Mouse (Mus musculus): ENCODE data around the gene Utp4. TPM values are rescaled to one million over a fixed set of nuclear protein-coding genes. Genes with fewer than 3 reads are reported as not detected.
"Not testable (repeated sequence)": the region's sequence is repeated elsewhere in the genome, so short reads cannot be mapped to it uniquely, and the experiment has no call there.

The Utp4 gene
- total RNA-seq (2021), result 10 to 100 TPM; 37.6 to 42.8 TPM

DNA sequence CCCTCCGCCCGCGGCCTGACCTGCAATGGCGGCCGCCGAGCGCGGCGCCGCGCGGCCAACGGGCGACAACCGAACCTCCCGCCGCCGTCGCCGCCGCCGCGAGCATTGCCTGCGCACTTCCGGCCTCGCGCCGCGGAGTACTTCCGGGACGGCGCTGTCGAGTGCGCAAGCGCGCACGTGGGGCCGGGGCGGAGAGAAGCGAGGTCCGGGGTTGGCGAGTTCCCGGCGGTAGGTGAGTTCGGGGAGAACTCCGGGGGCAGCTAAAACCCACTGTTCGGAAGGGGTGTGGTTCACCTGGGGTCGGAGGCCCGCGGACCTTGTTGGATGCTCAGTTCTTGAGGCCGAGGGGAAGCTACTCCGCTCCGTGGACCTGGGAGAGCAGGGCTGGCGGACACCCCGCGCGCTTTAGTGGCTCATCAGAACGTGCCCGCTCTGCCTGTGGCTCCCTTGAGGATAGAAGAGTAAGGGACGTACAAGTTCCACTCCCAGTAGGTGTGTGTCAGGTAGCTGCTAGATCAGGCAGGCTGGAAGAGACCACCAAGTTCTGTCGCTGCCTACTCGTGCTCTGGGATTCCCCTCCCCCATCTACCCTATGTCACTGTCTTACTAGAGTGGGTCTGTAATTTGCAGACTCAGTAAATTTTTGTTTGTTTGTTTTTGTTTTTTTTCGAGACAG is at the start of gene Utp4:
Gene Utp4 (plus strand): TSS at position 156 of the 676 bp plus-strand sequence.
- DNase-seq (ENCODE audit: extremely low spot score in 1 of 2, low spot score in 1 of 2), result peak; percentile 74 to 79

- no peak for DNase-seq (ENCODE audit: extremely low spot score in 1 of 2, low spot score in 1 of 2)
Observed at GRCm38 (mm10) chr8:106850034-106850433, 43.4 kb upstream of the Utp4 start.

- no peak for DNase-seq (ENCODE audit: extremely low spot score in 1 of 2, low spot score in 1 of 2)
Observed at GRCm38 (mm10) chr8:106854534-106855241, 38.7 kb upstream of the Utp4 start.

GRCm38 (mm10) chr8:106855242-106855562 is 38.2 kb upstream of the Utp4 start:
- DNase-seq (ENCODE audit: extremely low spot score in 1 of 2, low spot score in 1 of 2), result no peak

GRCm38 (mm10) chr8:106862845-106863244 is 30.6 kb upstream of the Utp4 start:
- no peak for DNase-seq (ENCODE audit: extremely low spot score in 1 of 2, low spot score in 1 of 2)

- DNase-seq (ENCODE audit: extremely low spot score in 1 of 2, low spot score in 1 of 2), result no peak
Observed at GRCm38 (mm10) chr8:106865354-106865753, 28.1 kb upstream of the Utp4 start.

GRCm38 (mm10) chr8:106870051-106870450 is 23.4 kb upstream of the Utp4 start, which contains the start of gene Has3:
TSS of gene Has3 (plus strand) at chr8:106870242.
- peak in 1 of 2 experiments; percentile 30 for DNase-seq (ENCODE audit: extremely low spot score in 1 of 2, low spot score in 1 of 2)

DNA sequence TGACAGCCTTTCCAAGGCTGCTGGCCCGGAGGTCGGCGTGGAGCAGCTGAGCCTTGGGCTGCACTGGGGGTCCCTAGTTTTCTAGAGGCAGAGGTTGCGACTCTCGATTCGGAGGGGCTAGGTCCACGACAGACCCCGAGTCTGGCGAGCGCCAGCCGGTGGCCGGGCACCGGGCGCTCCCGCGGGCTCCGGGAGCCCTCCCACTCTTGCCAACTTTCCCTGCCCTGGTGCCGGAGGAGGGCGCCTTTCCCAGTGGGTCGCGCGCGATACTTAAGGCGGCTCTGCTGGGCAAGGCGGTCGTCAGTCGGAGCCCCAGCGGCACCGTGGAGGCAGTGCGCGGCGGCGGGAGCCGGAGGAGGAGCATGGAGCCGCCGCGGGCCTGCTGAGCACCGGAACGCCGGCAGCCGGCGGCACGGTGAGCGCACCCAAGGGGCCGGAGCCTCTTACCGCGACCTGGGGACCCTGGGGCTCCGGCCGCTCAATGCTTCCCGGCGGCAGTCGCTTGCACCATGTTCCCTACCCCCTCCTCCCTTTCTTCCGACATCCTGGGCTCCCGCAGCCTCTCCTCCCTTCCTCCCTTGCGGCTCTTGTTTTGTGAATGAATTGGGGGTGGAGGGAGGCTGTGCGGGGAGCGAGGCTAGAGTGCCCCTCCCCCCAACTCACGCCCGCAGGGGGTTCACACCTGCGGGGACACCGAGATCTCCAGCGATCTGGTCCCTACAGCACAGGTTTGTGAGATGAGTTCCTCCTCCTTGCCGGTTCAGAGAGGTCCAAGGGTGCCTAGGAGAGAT is 22.7 kb upstream of the Utp4 start:
- peak; percentile 56 for DNase-seq (ENCODE audit: extremely low spot score in 1 of 2, low spot score in 1 of 2)

GRCm38 (mm10) chr8:106871328-106871926 is 22.0 kb upstream of the Utp4 start:
- DNase-seq (ENCODE audit: extremely low spot score in 1 of 2, low spot score in 1 of 2), result no peak

GRCm38 (mm10) chr8:106871931-106872371 is 21.5 kb upstream of the Utp4 start:
- peak; percentile 25 to 34 for DNase-seq (ENCODE audit: extremely low spot score in 1 of 2, low spot score in 1 of 2)

GRCm38 (mm10) chr8:106872454-106873034 is 20.9 kb upstream of the Utp4 start:
- DNase-seq (ENCODE audit: extremely low spot score in 1 of 2, low spot score in 1 of 2), result no peak

GRCm38 (mm10) chr8:106880121-106880707 is 13.2 kb upstream of the Utp4 start:
- DNase-seq (ENCODE audit: extremely low spot score in 1 of 2, low spot score in 1 of 2), result no peak

GRCm38 (mm10) chr8:106884094-106884493 is 9.3 kb upstream of the Utp4 start:
- not testable (repeated sequence) for DNase-seq (ENCODE audit: extremely low spot score in 1 of 2, low spot score in 1 of 2)

DNA sequence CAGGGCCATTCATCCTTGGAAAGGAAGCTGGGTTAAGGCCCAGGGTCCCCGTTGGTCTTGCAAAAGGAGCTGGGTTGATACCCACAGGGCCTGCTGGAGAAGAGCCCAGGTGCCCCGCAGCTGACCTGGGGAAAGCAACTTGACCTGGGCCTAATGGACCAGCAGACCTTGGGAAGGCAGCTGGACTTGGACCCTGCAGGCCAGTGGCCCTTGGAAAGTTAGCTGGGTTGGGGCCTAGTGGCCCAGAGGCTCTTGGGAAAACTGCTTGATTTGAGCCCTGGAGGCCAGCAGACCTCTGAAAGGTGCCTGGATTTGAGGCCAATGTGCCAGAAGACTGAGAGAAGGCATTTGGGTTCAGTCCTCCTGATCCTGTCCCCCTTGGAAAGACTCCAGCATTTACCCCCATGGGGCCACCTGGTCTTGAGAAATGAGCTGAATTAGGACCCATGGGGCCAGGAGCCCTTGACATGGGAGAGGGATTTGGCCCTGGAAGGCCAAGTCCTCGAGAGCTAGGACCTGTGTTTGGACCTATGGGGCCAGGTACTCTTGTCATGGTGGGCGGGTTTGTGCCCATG is 8.5 kb upstream of the Utp4 start:
- DNase-seq (ENCODE audit: extremely low spot score in 1 of 2, low spot score in 1 of 2), result not testable (repeated sequence)

- DNase-seq (ENCODE audit: extremely low spot score in 1 of 2, low spot score in 1 of 2), result peak; percentile 45 to 90
Observed at GRCm38 (mm10) chr8:106887336-106888189, 5.9 kb upstream of the Utp4 start.

- no peak for DNase-seq (ENCODE audit: extremely low spot score in 1 of 2, low spot score in 1 of 2)
Observed at GRCm38 (mm10) chr8:106888803-106889202, 4.6 kb upstream of the Utp4 start.

DNA sequence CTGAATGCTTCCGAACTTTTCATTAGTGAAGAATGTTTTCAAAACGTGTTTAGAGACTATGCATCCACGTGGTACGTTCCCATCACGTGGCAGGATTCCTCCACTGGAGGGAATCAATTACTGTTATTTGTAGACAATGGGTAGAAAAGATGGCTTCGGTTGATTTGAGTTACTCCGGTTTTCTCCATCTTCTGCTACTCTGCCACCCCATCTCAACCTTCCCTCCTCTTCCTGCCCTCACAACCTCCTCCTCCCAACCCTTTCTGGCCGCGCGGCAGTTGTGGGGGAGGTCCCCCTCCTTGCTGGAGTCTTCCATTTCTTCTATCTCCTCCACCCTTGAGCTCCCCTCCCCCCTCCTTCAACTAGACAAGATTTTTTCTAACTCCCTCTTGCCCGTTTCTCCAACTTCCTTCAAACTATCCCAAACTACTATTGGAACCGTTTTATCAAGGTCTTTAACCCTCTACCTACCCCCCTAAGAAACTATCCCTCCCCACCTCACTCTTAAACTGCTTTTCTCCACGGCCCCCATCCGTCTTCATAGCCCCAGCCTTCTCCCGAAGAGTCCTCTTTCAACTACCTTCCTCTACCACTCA is 1.1 kb upstream of the Utp4 start:
- no peak for DNase-seq (ENCODE audit: extremely low spot score in 1 of 2, low spot score in 1 of 2)

- DNase-seq (ENCODE audit: extremely low spot score in 1 of 2, low spot score in 1 of 2), result no peak
Observed at GRCm38 (mm10) chr8:106892806-106893451, 507 bp upstream of the Utp4 start.

Measured in layer of hippocampus, postnatal 25 days (tissue).